ENCODE assay signal across 9 mouse cellular contexts in the genomic region with DNA sequence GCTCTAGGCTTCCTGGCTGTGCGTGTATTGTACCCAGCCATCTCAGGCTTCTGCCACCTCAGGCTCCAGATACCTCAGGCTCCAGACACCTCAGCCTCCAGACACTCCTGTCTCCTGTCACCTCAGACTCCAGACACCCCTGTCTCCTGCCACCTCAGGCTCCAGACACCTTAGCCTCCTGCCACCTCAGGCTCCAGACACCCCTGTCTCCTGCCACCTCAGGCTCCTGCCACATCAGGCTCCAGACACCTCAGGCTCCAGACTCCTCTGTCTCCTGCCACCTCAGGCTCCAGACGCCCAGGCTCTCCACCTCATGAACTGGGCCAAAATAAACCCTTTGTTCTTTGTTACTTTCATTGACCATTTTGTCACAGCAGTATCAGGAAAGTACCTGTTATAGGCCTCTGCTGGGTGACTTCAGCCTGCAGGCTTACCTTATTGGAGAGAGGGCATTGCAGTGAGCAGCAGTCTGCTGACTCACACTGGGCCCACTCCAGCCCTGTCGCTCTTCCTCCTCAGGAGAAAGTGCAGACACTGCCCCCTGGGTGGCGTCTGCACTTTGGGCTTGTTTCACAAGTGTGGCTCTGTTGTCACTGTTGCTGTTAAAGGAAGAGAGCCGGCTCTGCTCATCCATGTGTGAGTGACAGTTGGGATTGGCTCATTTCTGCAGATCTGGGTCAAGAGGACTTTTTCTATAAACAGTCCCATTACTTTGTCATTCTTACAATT.
DNase-seq lines count a peak whose midpoint lies in the region; ATAC-seq and TF ChIP-seq lines count a peak whose summit lies in the region.
"Had no signal": no experiment of that assay in that cellular context is flagged by ENCODE, and none has a peak within 500 bp of the region (broad histone marks: within the 10 kb centered on the region; RNA-seq: fewer than 3 reads in every experiment).

No protein-coding gene starts in this region.

- no peak overlapping the region for H3K4me2 ChIP-seq in intestine, embryonic 16.5 days (ENCODE audit: low read depth, low read length)
- H3K4me2 ChIP-seq: neural tube, embryonic 13.5 days had no signal

- H3K9me3 ChIP-seq in embryonic facial prominence, embryonic 10.5 days = no peaks in the 10 kb centered on the region
- no peaks in the 10 kb centered on the region for H3K9me3 ChIP-seq in intestine, embryonic 16.5 days (ENCODE audit: control insufficient read depth, low read length)
- H3K9me3 ChIP-seq: neural tube, embryonic 13.5 days had no signal

- TF ChIP-seq POLR2A in small intestine, adult 2 months (IDR thresholded peaks at IDR 0.05; ENCODE audit: low read depth, low read length) = no peak

- no peaks in the 10 kb centered on the region for H3K27me3 ChIP-seq in embryonic facial prominence, embryonic 10.5 days (replicated peaks; ENCODE audit: low read depth, poor library complexity, severe bottlenecking)
- no peaks in the 10 kb centered on the region for H3K27me3 ChIP-seq in intestine, embryonic 16.5 days (replicated peaks; ENCODE audit: control insufficient read depth, insufficient read depth, low read length)
- no peaks in the 10 kb centered on the region for H3K27me3 ChIP-seq in small intestine, adult 2 months (ENCODE audit: control insufficient read depth, insufficient read depth, low read length)
- H3K27me3 ChIP-seq: neural tube, embryonic 13.5 days had no signal

- peak; percentile 42; the same call in 1 of the 2 replicates for TF ChIP-seq CTCF in small intestine, adult 2 months (IDR thresholded peaks at IDR 0.05; ENCODE audit: extremely low read depth, insufficient read length, insufficient replicate concordance, low read depth, low read length)

- peak; percentile 26 for DNase-seq in left cerebral cortex, postnatal 4 days
- no peak for DNase-seq in left cerebral cortex, adult 8-10 months (ENCODE audit: low spot score in 2 of 2)
- no peak for DNase-seq in embryonic facial prominence, embryonic 10.5 days (ENCODE audit: low spot score)
- peak; percentile 44 to 65 for DNase-seq in lung, adult 18-20 months
- DNase-seq in ovary, postnatal 10 days (ENCODE audit: low spot score) = no peak

- 42% methylated on average over 5 of the region's 5 CpGs for WGBS in embryonic facial prominence, embryonic 10.5 days
- WGBS in intestine, embryonic 16.5 days = 36% methylated on average over 5 of the region's 5 CpGs
- WGBS in small intestine, adult 2 months = 20% methylated on average over 5 of the region's 5 CpGs

- peaks cover 23% of the 10 kb centered on the region for H3K4me1 ChIP-seq in embryonic facial prominence, embryonic 10.5 days
- H3K4me1 ChIP-seq in intestine, embryonic 16.5 days (ENCODE audit: control insufficient read depth, insufficient read depth, low read length) = peaks cover 29% of the 10 kb centered on the region
- H3K4me1 ChIP-seq in small intestine, adult 2 months (ENCODE audit: control insufficient read depth, insufficient read depth, insufficient read length, low read length) = peaks cover 20% of the 10 kb centered on the region

- ATAC-seq in intestine, embryonic 16.5 days = peak; percentile 63
- ATAC-seq in erythroblast, adult 5-6 weeks (replicated peaks; ENCODE audit: low FRiP score, poor library complexity, severe bottlenecking) = no peak

- no peak overlapping the region for H3K4me3 ChIP-seq in embryonic facial prominence, embryonic 10.5 days
- no peak overlapping the region for H3K4me3 ChIP-seq in intestine, embryonic 16.5 days (ENCODE audit: low read length)
- H3K4me3 ChIP-seq in small intestine, adult 2 months (ENCODE audit: low read depth, low read length) = no peak overlapping the region
- H3K4me3 ChIP-seq: neural tube, embryonic 13.5 days had no signal

- peak overlapping the region; percentile 67 for H3K27ac ChIP-seq in embryonic facial prominence, embryonic 10.5 days (replicated peaks)
- peak overlapping the region; percentile 79 for H3K27ac ChIP-seq in intestine, embryonic 16.5 days (ENCODE audit: low read length)
- H3K27ac ChIP-seq in small intestine, adult 2 months (ENCODE audit: insufficient read depth, low read depth, low read length) = peak overlapping the region; percentile 83

- intact Hi-C loops in left cerebral cortex, postnatal 4 days (cut with DNase I) = no loop called here

- peaks cover 60% of the 10 kb centered on the region for H3K36me3 ChIP-seq in embryonic facial prominence, embryonic 10.5 days (replicated peaks)
- no peaks in the 10 kb centered on the region for H3K36me3 ChIP-seq in intestine, embryonic 16.5 days (ENCODE audit: control insufficient read depth, insufficient read depth, low read length)
- peaks cover 29% of the 10 kb centered on the region for H3K36me3 ChIP-seq in small intestine, adult 2 months (ENCODE audit: control insufficient read depth, insufficient read depth, low read length)

- H3K9ac ChIP-seq in intestine, embryonic 16.5 days (ENCODE audit: low read depth, low read length) = peak overlapping the region; percentile 23; the same call in 1 of the 2 replicates
- H3K9ac ChIP-seq: neural tube, embryonic 13.5 days had no signal

Comparison
In these comparisons a context has a peak if more than half of its experiments do, and no peak if none do; other contexts are left out.
1. DNase-seq: peak in left cerebral cortex, postnatal 4 days (single experiment) and lung, adult 18-20 months (2 of 2); none in left cerebral cortex, adult 8-10 months (0 of 2), embryonic facial prominence, embryonic 10.5 days (single experiment) and ovary, postnatal 10 days (single experiment).
2. Peak in every context shown above with its lines, with median percentiles within 50 percentile points of each other: H3K27ac ChIP-seq.